Mouse (Mus musculus) heart, adult 2 months (tissue): ENCODE data around the gene Chic1.

ENCODE experiments used
- CTCF ChIP-seq: fragments of 200-600 bp; IDR thresholded peaks from 2 replicates; pipeline ENCODE4 v1.8.1; 2022; ENCODE audit warnings: antibody characterized with exemption, mild to moderate bottlenecking, moderate library complexity
- EP300 ChIP-seq: fragments of 200-500 bp; IDR thresholded peaks from 2 replicates; pipeline ENCODE4 v1.6.1; 2011; ENCODE audit warnings: low read depth, low read length, control low read depth; ENCODE audit not compliant: insufficient read depth
- POLR2A ChIP-seq: fragments of 200-500 bp; IDR thresholded peaks from 2 replicates; pipeline ENCODE4 v1.6.1; 2011; ENCODE audit warnings: mild to moderate bottlenecking, low read depth, low read length, control low read depth; ENCODE audit not compliant: insufficient read depth

DNA sequence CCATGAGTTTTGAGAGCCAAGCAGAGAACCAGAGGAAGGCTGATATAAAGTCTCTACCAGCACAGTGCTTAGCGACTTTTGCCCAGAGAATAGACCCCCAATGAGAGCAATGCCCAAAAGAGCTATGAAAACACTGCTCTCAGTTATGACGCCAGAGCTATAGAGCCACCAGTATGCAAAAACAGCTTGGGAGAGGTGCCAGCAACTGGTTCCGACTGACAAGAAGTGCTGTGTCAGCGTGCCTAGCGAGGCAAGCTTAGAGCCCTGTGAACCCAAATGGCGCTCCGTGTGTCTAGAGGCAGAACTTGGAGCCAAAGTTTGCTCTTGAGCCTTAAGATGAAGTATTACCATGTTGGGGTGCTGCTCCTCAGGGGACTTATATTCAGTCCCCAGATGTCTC, 71.4 kb downstream of the Chic1 start:
- no peak for TF ChIP-seq POLR2A
- no peak for TF ChIP-seq CTCF
- TF ChIP-seq EP300, result no peak
